Mouse (Mus musculus) Muller cell, postnatal 12 days (primary cell): ENCODE measurements around the gene Vmn1r4.

Experiments used
- DNase-seq: peaks from one replicate; pipeline ENCODE4 v3.0.0-alpha.2; 2015; ENCODE audit errors: inconsistent ontology term

Gene Vmn1r4

GRCm38 (mm10) chr6:56916279-56916678 lies 7.5 kb upstream of the Vmn1r4 start:
- DNase-seq, result no peak

GRCm38 (mm10) chr6:56917578-56918368 lies 6.0 kb upstream of the Vmn1r4 start:
- DNase-seq, result no peak

- no peak for DNase-seq
Measured at GRCm38 (mm10) chr6:56919330-56920044, 4.3 kb upstream of the Vmn1r4 start.

GRCm38 (mm10) chr6:56920222-56921092 lies 3.4 kb upstream of the Vmn1r4 start:
- DNase-seq, result no peak

GRCm38 (mm10) chr6:56923331-56923725 lies 487 bp upstream of the Vmn1r4 start:
- no peak for DNase-seq

- no peak for DNase-seq
Measured at GRCm38 (mm10) chr6:56931648-56932415, 8.0 kb downstream of the Vmn1r4 start.

GRCm38 (mm10) chr6:56932464-56932863 lies 8.6 kb downstream of the Vmn1r4 start:
- DNase-seq, result no peak

GRCm38 (mm10) chr6:56934366-56934765 lies 10.6 kb downstream of the Vmn1r4 start:
- DNase-seq, result no peak

GRCm38 (mm10) chr6:56956436-56956835 lies 32.6 kb downstream of the Vmn1r4 start:
- DNase-seq, result peak; percentile 25

- no peak for DNase-seq
Measured at GRCm38 (mm10) chr6:56969973-56970372, 46.2 kb downstream of the Vmn1r4 start, which contains the start of gene Vmn1r5. Gene Vmn1r5 (plus strand): TSS chr6:56970273.

GRCm38 (mm10) chr6:56996943-56997342 lies 73.1 kb downstream of the Vmn1r4 start, which contains the start of gene Vmn1r6:
Gene Vmn1r6 (plus strand): TSS chr6:56997243.
- DNase-seq, result no peak
